Mouse (Mus musculus): ENCODE measurements at regions not wholly inside any gene's neighbourhood (a gene's known extent, or its start where the extent isn't known, plus 50 kb on each side); places are given as distances from the start of the nearest gene placed in this dataset.
A peak's percentile ranks its signal among the peaks of the same experiment; 100 is the strongest.

DNA sequence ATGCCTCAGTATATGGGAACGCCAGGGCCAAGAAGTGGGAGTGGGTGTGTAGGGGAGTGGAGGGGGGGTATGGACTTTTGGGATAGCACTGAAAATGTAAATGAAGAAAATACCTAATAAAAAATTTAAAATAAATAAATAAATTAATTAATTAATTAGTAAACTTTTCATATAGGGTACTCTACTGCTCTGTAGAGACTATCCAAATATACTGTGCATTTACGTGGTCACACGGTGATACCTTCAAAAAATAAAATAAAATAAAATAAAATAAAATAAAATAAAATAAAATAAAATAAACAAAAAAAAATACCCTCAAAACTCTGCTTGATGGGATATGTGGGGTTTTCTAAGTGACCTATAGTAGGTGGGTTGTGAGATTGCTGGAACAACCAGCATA lies 479.2 kb upstream of the Atp2b1 start:
- no peak for DNase-seq (ENCODE audit: low read depth, low spot score)

DNA sequence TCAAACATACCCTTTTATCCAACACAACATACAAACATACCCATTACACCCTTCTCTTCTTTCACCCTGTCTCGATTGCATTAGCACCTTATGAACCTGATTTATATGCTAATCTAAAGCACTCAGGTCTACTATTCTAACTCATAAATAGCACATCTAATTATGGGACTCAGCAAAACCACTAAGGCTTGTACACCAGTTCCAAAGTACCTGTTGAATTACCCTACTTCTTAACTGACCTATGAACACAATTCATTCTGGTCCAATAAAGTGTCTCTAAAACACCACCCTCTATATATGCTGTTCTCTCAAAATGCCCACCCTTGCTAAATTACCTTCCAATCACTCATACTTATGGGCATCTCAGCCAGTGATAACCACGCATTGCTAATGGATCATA lies 452.7 kb upstream of the Atp2b1 start:
- DNase-seq (ENCODE audit: low read depth, low spot score) = no peak

GRCm38 (mm10) chr10:98474581-98474980 lies 439.6 kb upstream of the Atp2b1 start:
- DNase-seq (ENCODE audit: low read depth, low spot score) = no peak

DNA sequence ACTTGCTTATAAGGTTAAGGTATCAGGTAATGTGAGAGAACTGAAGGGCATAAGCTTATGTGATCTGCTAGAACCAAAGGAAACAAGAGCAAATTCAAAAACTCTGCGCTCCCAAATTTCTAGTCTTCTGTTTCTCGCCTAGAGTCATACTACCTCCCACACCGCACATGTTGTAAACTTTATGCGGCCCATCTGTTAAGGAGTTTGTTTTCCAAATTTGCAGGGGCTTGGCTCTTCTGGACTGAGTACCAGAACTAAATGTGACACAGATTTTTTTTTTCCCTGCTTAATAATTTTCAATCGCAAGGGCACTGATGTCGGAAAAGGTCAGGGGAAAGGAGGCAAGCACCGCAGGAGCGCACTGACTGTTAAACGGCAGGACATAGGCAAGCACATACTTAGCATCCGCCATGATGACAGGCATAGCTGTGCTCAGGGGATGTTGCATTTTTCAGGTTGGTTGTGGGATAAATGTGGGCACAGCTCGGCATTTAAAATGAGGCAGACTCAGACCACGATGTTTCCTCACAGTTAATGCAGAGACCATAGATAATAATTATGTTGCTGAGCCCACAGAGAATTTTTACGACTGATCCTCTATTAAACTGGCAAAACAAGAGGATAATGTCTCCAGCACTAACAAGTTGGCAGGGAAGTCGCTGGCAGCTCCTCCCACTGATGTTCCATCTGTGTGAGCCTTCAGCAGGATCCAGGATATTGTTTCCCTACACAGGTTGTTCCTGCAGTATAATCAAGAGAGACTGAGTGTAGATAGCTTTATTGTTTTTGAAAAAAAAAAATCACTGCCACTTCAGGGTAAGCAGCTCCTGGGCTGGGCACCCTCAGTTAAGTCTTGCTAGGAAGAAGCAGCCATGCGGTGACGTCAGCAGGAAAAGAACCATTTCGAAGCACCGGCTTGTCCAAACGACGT lies 428.2 kb upstream of the Atp2b1 start:
- DNase-seq (ENCODE audit: low read depth, low spot score) = no peak

GRCm38 (mm10) chr10:98494354-98494753 lies 419.9 kb upstream of the Atp2b1 start:
- DNase-seq (ENCODE audit: low read depth, low spot score) = peak; percentile 51

- no peak for DNase-seq (ENCODE audit: low read depth, low spot score)
These were observed 418.0 kb upstream of the Atp2b1 start for GRCm38 (mm10) chr10:98496254-98496653.

DNA sequence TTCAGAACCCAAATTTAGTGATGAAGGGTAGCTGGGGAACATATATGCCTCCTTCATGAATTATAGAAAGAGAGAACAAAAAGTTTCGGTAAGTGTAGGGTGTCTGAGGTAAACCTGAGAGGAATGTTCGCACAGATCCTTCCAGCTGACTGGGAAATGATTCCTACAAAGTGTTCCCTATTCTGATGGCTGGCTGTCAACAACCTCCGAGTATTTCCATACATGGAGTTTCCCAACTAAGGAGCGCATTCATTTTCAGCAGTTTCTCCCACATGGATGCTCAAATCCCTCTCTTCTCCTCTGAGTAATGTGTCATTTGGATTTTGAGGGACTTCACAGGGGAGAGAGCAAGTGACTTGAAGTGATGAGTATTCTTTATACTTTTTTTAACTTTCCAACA lies 413.9 kb upstream of the Atp2b1 start:
- no peak for DNase-seq (ENCODE audit: low read depth, low spot score)

DNA sequence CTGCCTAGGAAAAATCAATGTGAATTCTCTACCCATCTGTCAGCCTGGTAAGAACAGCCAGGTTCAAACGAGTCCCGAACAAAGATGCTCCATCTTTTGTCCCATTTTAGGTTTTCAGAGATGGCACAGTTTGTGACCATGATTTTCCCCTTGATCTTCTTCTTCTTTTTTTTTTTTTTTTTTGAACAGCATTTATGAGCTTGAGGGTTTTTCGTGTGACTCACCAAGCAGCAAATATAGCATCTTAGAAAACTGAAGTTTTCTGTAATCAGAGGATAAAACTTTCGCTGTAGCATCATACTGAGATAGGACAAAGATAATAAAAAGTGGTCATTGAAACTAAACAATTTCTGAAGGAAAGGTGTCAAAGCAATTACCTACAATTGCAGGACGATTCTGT lies 412.6 kb upstream of the Atp2b1 start:
- DNase-seq (ENCODE audit: low read depth, low spot score) = no peak

DNA sequence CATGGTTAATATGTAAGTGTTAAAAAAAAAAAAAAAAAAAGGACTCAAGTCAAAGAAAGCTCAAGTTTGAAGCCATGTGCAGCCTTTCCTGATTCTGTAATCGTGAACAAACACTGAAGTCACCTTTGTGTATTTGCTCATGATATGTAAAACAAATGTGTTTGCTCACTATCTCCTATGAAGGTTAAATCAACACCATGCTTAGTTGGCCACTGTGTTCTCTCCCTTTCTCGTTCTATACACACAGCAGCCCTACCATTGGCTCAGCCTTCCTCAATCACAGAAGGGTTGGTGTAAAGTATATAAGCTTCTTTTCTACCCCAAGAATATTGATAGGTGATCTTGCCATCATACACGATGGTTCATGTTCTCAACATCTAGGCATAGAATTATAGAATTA lies 409.7 kb upstream of the Atp2b1 start:
- DNase-seq (ENCODE audit: low read depth, low spot score) = no peak

- DNase-seq (ENCODE audit: low read depth, low spot score) = peak; percentile 9
These were observed 405.6 kb upstream of the Atp2b1 start for GRCm38 (mm10) chr10:98508515-98509143.

DNA sequence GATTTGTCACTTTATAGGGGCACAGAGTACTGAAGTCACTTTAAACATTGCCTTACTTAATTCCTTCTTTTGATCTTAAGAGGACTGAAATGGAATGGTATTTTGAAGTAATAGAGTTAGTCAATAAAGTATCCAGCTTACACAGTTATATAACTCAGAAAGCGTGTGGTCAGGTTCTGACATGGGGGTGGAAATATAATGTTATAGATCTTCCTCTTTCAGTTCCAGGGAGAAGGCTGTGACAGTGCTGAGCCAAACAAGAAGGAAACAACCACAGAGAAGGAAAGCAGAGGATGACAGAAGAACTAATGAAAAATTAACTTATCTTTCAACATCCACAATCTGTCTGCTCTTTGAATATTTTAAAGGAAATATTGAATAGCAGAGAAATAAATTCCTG lies 399.4 kb upstream of the Atp2b1 start:
- no peak for DNase-seq (ENCODE audit: low read depth, low spot score)

GRCm38 (mm10) chr10:98517609-98518008 lies 396.6 kb upstream of the Atp2b1 start:
- DNase-seq (ENCODE audit: low read depth, low spot score) = no peak

GRCm38 (mm10) chr10:98529565-98529964 lies 384.6 kb upstream of the Atp2b1 start:
- DNase-seq (ENCODE audit: low read depth, low spot score) = no peak

GRCm38 (mm10) chr10:98531425-98531824 lies 382.8 kb upstream of the Atp2b1 start:
- no peak for DNase-seq (ENCODE audit: low read depth, low spot score)

DNA sequence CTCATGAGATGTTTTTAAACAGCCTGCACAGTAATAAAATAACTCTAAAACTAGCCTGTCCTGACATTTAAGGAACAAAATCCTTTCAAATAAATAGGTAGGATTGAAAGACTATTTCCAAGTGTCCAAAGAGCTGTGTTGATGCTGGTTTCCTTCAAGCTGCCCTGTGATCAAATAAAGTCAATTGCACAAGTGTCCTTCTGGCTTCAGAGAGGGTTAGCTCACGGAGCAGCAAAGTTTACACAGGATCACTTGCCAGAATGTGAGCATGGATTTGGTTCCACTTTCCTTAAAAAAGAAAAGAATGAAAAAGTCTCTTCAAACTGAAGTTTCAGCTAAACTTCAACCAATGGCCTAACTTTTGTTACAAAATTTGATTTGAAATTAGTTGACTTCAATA lies 375.5 kb upstream of the Atp2b1 start:
- no peak for DNase-seq (ENCODE audit: low read depth, low spot score)

DNA sequence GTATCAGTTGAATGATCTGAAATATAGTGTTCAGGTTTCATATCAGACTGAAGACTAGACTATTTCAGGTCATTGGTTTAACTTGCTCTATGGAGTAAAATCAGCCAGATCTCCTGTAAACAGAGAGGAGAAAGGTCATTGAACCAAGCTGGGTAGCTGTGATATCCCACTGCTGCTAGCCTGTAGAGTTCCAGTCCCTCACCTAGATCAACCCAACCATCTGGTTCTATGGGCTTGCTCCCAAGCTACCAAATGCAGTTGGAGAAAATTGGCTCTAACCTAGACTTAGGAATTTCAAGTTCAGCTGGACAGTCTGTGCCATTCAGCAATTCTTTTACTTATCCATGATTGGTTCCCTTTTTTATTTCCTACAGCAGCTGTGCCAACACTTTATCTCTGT lies 373.1 kb upstream of the Atp2b1 start:
- DNase-seq (ENCODE audit: low read depth, low spot score) = no peak

DNA sequence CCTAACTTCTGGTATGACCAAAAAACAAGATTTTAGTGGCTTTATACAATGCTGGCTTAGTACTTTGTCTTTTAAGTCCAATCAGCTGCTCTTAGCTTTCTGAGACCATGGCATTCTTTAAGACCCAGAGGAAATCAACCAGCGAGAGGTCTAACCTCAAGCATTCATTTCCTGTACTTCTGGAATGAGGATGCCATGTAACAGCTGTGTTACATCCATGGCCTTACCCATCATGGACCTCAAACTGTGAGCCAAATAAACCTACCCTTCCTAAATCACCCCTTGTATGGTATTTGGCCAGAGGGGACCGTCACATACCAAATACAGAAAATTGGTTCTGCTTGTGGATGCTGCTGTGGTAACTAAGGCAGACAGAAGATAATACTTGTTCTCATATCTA lies 372.1 kb upstream of the Atp2b1 start:
- DNase-seq (ENCODE audit: low read depth, low spot score) = no peak

- DNase-seq (ENCODE audit: low read depth, low spot score) = no peak
These were observed 370.8 kb upstream of the Atp2b1 start for GRCm38 (mm10) chr10:98543253-98543997.

GRCm38 (mm10) chr10:98543998-98544349 lies 370.2 kb upstream of the Atp2b1 start:
- no peak for DNase-seq (ENCODE audit: low read depth, low spot score)

DNA sequence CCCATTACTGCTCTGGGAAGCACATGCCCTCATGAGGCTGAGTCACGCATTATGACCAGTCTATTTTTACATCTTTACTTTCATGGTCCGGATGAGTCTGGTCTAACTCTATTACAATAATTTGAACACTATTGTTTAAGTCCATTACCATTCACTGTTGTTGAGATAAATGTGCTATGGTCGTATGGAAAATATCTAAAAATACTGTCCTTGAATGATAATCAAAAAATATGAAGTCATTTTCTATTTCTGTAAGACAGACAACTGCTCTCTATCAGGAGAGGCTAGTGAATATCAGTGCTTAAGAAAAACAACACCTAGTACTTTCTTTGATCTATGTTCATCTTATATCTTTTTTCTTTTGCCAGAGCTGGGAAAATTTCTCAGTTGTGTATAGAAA lies 359.6 kb upstream of the Atp2b1 start:
- no peak for DNase-seq (ENCODE audit: low read depth, low spot score)

DNA sequence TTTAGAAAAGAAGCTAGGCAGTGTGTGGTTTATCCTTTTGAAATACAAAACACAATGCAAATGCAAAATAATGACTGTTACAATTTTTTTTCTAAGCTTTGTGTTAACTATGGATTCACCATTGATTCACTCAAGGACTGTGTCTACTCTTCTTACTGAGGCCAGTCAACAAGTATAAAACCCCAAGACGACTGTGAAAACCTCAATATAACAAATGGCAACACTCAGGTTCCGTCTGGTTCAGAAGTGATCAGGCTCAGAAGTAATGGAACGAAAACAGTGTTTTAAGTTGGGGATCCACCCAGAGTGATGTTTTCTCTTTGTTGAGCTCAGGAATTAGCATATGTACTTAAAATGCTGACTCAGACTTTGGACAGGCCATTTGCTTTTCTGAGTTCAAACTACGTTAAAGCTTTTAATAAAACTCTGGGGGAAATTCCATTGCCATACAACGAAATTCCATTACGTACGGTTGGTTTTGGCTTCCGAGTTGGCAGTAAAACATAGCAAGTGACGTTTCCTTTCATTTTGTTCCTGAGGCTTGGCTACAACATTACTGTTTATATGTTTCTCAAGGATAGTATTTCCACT lies 356.6 kb upstream of the Atp2b1 start:
- no peak for DNase-seq (ENCODE audit: low read depth, low spot score)

DNA sequence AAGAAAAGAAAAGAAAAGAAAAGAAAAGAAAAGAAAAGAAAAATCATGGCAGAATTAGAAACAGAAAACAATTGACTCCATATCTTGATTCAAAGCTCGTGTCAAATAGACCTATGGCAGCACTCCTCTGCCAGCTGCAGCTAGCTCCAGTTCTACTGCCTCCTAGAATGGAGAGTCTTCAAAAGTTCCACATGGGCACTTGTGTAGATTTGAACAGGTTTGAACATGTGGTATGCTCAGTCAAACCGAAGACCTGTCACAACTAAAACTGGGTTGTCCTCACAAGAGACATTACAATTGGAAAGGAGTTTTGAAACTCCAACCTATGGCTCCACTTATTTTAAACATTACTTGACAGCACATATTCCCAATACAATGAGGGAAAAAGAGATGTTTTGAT lies 355.6 kb upstream of the Atp2b1 start:
- DNase-seq (ENCODE audit: low read depth, low spot score) = no peak

Measured in retina, postnatal 7 days (tissue).